In the genomic region with DNA sequence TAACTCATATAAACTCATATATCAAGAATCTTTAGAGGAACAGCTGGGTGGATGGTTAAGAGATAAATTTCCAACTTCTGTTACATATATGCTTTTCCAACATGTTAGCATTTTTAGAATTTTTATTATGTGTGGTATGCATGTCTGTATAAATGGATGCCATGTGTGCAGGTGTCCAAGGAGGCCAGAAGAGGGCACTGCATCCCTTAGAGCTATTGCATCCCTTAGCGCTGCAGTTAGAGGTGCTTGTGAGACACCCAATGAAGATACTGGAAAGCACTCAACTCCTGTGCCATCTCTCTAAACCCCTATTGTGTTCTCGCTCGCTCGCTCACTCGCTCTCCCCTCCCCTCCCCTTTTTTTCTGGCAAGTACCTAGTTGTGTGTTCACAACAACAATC, we compare ENCODE assay signal across 9 mouse cellular contexts. TPM values are rescaled to one million over a fixed set of nuclear protein-coding genes. Genes with fewer than 3 reads are reported as not detected.
A peak's percentile ranks its signal among the peaks of the same experiment; 100 is the strongest.
DNase-seq lines count a peak whose midpoint lies in the region; ATAC-seq and TF ChIP-seq lines count a peak whose summit lies in the region.
"Had no signal": no experiment of that assay in that cellular context is flagged by ENCODE, and none has a peak within 500 bp of the region (broad histone marks: within the 10 kb centered on the region; RNA-seq: fewer than 3 reads in every experiment).

No protein-coding gene starts in this region.

- H3K4me1 ChIP-seq in forebrain, embryonic 14.5 days (ENCODE audit: control insufficient read depth, insufficient read depth, low read length) = no peaks in the 10 kb centered on the region
- no peaks in the 10 kb centered on the region for H3K4me1 ChIP-seq in forebrain, embryonic 13.5 days
- H3K4me1 ChIP-seq in embryonic facial prominence, embryonic 11.5 days (ENCODE audit: control insufficient read depth, insufficient read depth, low read length) = no peaks in the 10 kb centered on the region
- H3K4me1 ChIP-seq in small intestine, adult 2 months (ENCODE audit: control insufficient read depth, insufficient read depth, insufficient read length, low read length) = no peaks in the 10 kb centered on the region
- no peaks in the 10 kb centered on the region; the same call in 1 of the 2 replicates for H3K4me1 ChIP-seq in hindbrain, embryonic 10.5 days (replicated peaks)
- H3K4me1 ChIP-seq: neural tube, embryonic 12.5 days had no signal

- no peak overlapping the region for H3K27ac ChIP-seq in forebrain, embryonic 14.5 days (ENCODE audit: low read depth, low read length)
- no peak overlapping the region for H3K27ac ChIP-seq in forebrain, embryonic 13.5 days
- H3K27ac ChIP-seq in embryonic facial prominence, embryonic 11.5 days (replicated peaks; ENCODE audit: low read depth, low read length) = no peak overlapping the region
- no peak overlapping the region for H3K27ac ChIP-seq in small intestine, adult 2 months (ENCODE audit: insufficient read depth, low read depth, low read length)
- H3K27ac ChIP-seq in hindbrain, embryonic 10.5 days = no peak overlapping the region
- H3K27ac ChIP-seq: neural tube, embryonic 12.5 days had no signal

- peak; percentile 60 for DNase-seq in forebrain, embryonic 14.5 days (ENCODE audit: low spot score)
- DNase-seq in right cerebral cortex, postnatal 10 days (ENCODE audit: low spot score in 2 of 2) = peak; percentile 40 to 41
- DNase-seq in right cerebral cortex, postnatal 25 days = no peak
- DNase-seq in embryonic facial prominence, embryonic 11.5 days (ENCODE audit: low spot score) = peak; percentile 52
- DNase-seq in urinary bladder, postnatal 25 days (ENCODE audit: low spot score) = no peak
- no peak for DNase-seq in hindbrain, embryonic 10.5 days (ENCODE audit: low spot score)

- no peak overlapping the region for H3K4me3 ChIP-seq in forebrain, embryonic 14.5 days (ENCODE audit: low read depth, low read length)
- H3K4me3 ChIP-seq in forebrain, embryonic 13.5 days = no peak overlapping the region
- no peak overlapping the region for H3K4me3 ChIP-seq in embryonic facial prominence, embryonic 11.5 days (ENCODE audit: low read depth, low read length)
- no peak overlapping the region for H3K4me3 ChIP-seq in small intestine, adult 2 months (ENCODE audit: low read depth, low read length)
- no peak overlapping the region for H3K4me3 ChIP-seq in hindbrain, embryonic 10.5 days
- H3K4me3 ChIP-seq: neural tube, embryonic 12.5 days had no signal

- TF ChIP-seq CTCF in small intestine, adult 2 months (IDR thresholded peaks at IDR 0.05; ENCODE audit: extremely low read depth, insufficient read length, insufficient replicate concordance, low read depth, low read length) = peak; percentile 46; the same call in 1 of the 2 replicates

- H3K4me2 ChIP-seq in forebrain, embryonic 14.5 days (ENCODE audit: low read length) = no peak overlapping the region
- no peak overlapping the region for H3K4me2 ChIP-seq in forebrain, embryonic 13.5 days
- no peak overlapping the region for H3K4me2 ChIP-seq in embryonic facial prominence, embryonic 11.5 days (ENCODE audit: low read depth, low read length)
- H3K4me2 ChIP-seq: neural tube, embryonic 12.5 days had no signal

- 0 out of 2 replicates have a peak, but pooled peaks cover 4% of the 10 kb centered on the region for H3K36me3 ChIP-seq in forebrain, embryonic 14.5 days (ENCODE audit: control insufficient read depth, insufficient read depth, low read length)
- peaks cover 7% of the 10 kb centered on the region; the same call in 1 of the 2 replicates for H3K36me3 ChIP-seq in forebrain, embryonic 13.5 days (ENCODE audit: poor library complexity, severe bottlenecking)
- H3K36me3 ChIP-seq in embryonic facial prominence, embryonic 11.5 days (replicated peaks; ENCODE audit: control insufficient read depth, insufficient read depth, low read depth, low read length) = no peaks in the 10 kb centered on the region
- no peaks in the 10 kb centered on the region for H3K36me3 ChIP-seq in small intestine, adult 2 months (ENCODE audit: control insufficient read depth, insufficient read depth, low read length)
- peaks cover 23% of the 10 kb centered on the region for H3K36me3 ChIP-seq in hindbrain, embryonic 10.5 days

- whole genome bisulfite sequencing in forebrain, embryonic 14.5 days = 32% methylated on average over 5 of the region's 5 CpGs
- 45% methylated on average over 5 of the region's 5 CpGs for WGBS in forebrain, embryonic 13.5 days
- WGBS in embryonic facial prominence, embryonic 11.5 days = 63% methylated on average over 5 of the region's 5 CpGs
- WGBS in small intestine, adult 2 months = 74% methylated on average over 5 of the region's 5 CpGs
- WGBS in hindbrain, embryonic 10.5 days = 66% methylated on average over 5 of the region's 5 CpGs

- H3K27me3 ChIP-seq in forebrain, embryonic 14.5 days (replicated peaks; ENCODE audit: control insufficient read depth, insufficient read depth, low read length) = no peaks in the 10 kb centered on the region
- no peaks in the 10 kb centered on the region for H3K27me3 ChIP-seq in forebrain, embryonic 13.5 days
- no peaks in the 10 kb centered on the region for H3K27me3 ChIP-seq in embryonic facial prominence, embryonic 11.5 days (ENCODE audit: control insufficient read depth, insufficient read depth, low read length)
- no peaks in the 10 kb centered on the region for H3K27me3 ChIP-seq in small intestine, adult 2 months (ENCODE audit: control insufficient read depth, insufficient read depth, low read length)
- no peaks in the 10 kb centered on the region for H3K27me3 ChIP-seq in hindbrain, embryonic 10.5 days (ENCODE audit: insufficient read depth, poor library complexity, severe bottlenecking)
- H3K27me3 ChIP-seq: neural tube, embryonic 12.5 days had no signal

- H3K9ac ChIP-seq in forebrain, embryonic 14.5 days (ENCODE audit: low read length) = no peak overlapping the region
- H3K9ac ChIP-seq in forebrain, embryonic 13.5 days = no peak overlapping the region
- no peak overlapping the region for H3K9ac ChIP-seq in embryonic facial prominence, embryonic 11.5 days (replicated peaks; ENCODE audit: low read length)
- H3K9ac ChIP-seq: neural tube, embryonic 12.5 days had no signal

- no peaks in the 10 kb centered on the region for H3K9me3 ChIP-seq in forebrain, embryonic 14.5 days (replicated peaks; ENCODE audit: control insufficient read depth, low read length)
- no peaks in the 10 kb centered on the region for H3K9me3 ChIP-seq in forebrain, embryonic 13.5 days (replicated peaks)
- H3K9me3 ChIP-seq in embryonic facial prominence, embryonic 11.5 days (replicated peaks; ENCODE audit: control insufficient read depth, low read length) = no peaks in the 10 kb centered on the region
- no peaks in the 10 kb centered on the region for H3K9me3 ChIP-seq in hindbrain, embryonic 10.5 days
- H3K9me3 ChIP-seq: neural tube, embryonic 12.5 days had no signal

- TF ChIP-seq POLR2A in small intestine, adult 2 months (IDR thresholded peaks at IDR 0.05; ENCODE audit: low read depth, low read length) = no peak

- ATAC-seq in forebrain, embryonic 14.5 days = no peak
- no peak for ATAC-seq in forebrain, embryonic 13.5 days
- ATAC-seq in embryonic facial prominence, embryonic 11.5 days (replicated peaks; ENCODE audit: insufficient number of reproducible peaks, low FRiP score, low TSS enrichment, low read depth) = no peak

RNA-seq across cellular contexts. Expression of a gene that starts 4.9 kb away (rescaled TPM):
- polyA plus RNA-seq in forebrain, embryonic 14.5 days (2014; fragmentation: Nextera tagmentation; extraction: Ambion mirVana) = 80.3 and 86.8 TPM in 2 replicates
- 80.4 and 88.6 TPM in 2 replicates for polyA plus RNA-seq in forebrain, embryonic 13.5 days (2015; fragmentation: Nextera tagmentation; extraction: Ambion mirVana)
- 81.0 and 82.7 TPM in 2 replicates for polyA plus RNA-seq in embryonic facial prominence, embryonic 11.5 days (2014; fragmentation: Nextera tagmentation; extraction: Ambion mirVana)
- polyA plus RNA-seq in small intestine, adult 2 months (2012; rRNA removed) = 4.7 and 10.7 TPM in 2 replicates
- 76.8 and 87.2 TPM in 2 replicates for polyA plus RNA-seq in hindbrain, embryonic 10.5 days (2016; fragmentation: Nextera tagmentation; extraction: Ambion mirVana)

RNA-seq across cellular contexts. Expression of a gene that starts 37.4 kb away (rescaled TPM):
- polyA plus RNA-seq in forebrain, embryonic 14.5 days (2014; fragmentation: Nextera tagmentation; extraction: Ambion mirVana) = 0.63 and 0.85 TPM in 2 replicates
- polyA plus RNA-seq in forebrain, embryonic 13.5 days (2015; fragmentation: Nextera tagmentation; extraction: Ambion mirVana) = 2.0 and 2.3 TPM in 2 replicates
- 2.2 and 3.0 TPM in 2 replicates for polyA plus RNA-seq in embryonic facial prominence, embryonic 11.5 days (2014; fragmentation: Nextera tagmentation; extraction: Ambion mirVana)
- polyA plus RNA-seq in small intestine, adult 2 months (2012; rRNA removed) = 0.93 and 1.5 TPM in 2 replicates
- 1.4 and 1.8 TPM in 2 replicates for polyA plus RNA-seq in hindbrain, embryonic 10.5 days (2016; fragmentation: Nextera tagmentation; extraction: Ambion mirVana)

RNA-seq across cellular contexts. Expression of a gene that starts 42.4 kb away (rescaled TPM):
- polyA plus RNA-seq in forebrain, embryonic 14.5 days (2014; fragmentation: Nextera tagmentation; extraction: Ambion mirVana) = 2.5 and 3.5 TPM in 2 replicates
- 4.2 and 4.6 TPM in 2 replicates for polyA plus RNA-seq in forebrain, embryonic 13.5 days (2015; fragmentation: Nextera tagmentation; extraction: Ambion mirVana)
- polyA plus RNA-seq in embryonic facial prominence, embryonic 11.5 days (2014; fragmentation: Nextera tagmentation; extraction: Ambion mirVana) = 2.8 and 3.4 TPM in 2 replicates
- polyA plus RNA-seq in small intestine, adult 2 months (2012; rRNA removed) = 0.13 and 0.83 TPM in 2 replicates
- polyA plus RNA-seq in hindbrain, embryonic 10.5 days (2016; fragmentation: Nextera tagmentation; extraction: Ambion mirVana) = 3.8 and 5.0 TPM in 2 replicates

RNA-seq across cellular contexts. Expression of a gene that starts 51.1 kb away (rescaled TPM):
- polyA plus RNA-seq in forebrain, embryonic 14.5 days (2014; fragmentation: Nextera tagmentation; extraction: Ambion mirVana) = 7.6 and 7.8 TPM in 2 replicates
- 9.9 and 10.7 TPM in 2 replicates for polyA plus RNA-seq in forebrain, embryonic 13.5 days (2015; fragmentation: Nextera tagmentation; extraction: Ambion mirVana)
- 13.3 and 15.7 TPM in 2 replicates for polyA plus RNA-seq in embryonic facial prominence, embryonic 11.5 days (2014; fragmentation: Nextera tagmentation; extraction: Ambion mirVana)
- polyA plus RNA-seq in small intestine, adult 2 months (2012; rRNA removed) = 0.57 and 1.2 TPM in 2 replicates
- 6.9 and 9.0 TPM in 2 replicates for polyA plus RNA-seq in hindbrain, embryonic 10.5 days (2016; fragmentation: Nextera tagmentation; extraction: Ambion mirVana)

RNA-seq across cellular contexts. Expression of a gene that starts 55.2 kb away (rescaled TPM):
- 278 and 301 TPM in 2 replicates for polyA plus RNA-seq in forebrain, embryonic 14.5 days (2014; fragmentation: Nextera tagmentation; extraction: Ambion mirVana)
- polyA plus RNA-seq in forebrain, embryonic 13.5 days (2015; fragmentation: Nextera tagmentation; extraction: Ambion mirVana) = 396 and 404 TPM in 2 replicates
- polyA plus RNA-seq in embryonic facial prominence, embryonic 11.5 days (2014; fragmentation: Nextera tagmentation; extraction: Ambion mirVana) = 309 and 334 TPM in 2 replicates
- 21.4 and 39.4 TPM in 2 replicates for polyA plus RNA-seq in small intestine, adult 2 months (2012; rRNA removed)
- polyA plus RNA-seq in hindbrain, embryonic 10.5 days (2016; fragmentation: Nextera tagmentation; extraction: Ambion mirVana) = 354 and 392 TPM in 2 replicates

Comparison
In these comparisons a context has a peak if more than half of its experiments do, and no peak if none do; other contexts are left out.
1. DNase-seq: peak in forebrain, embryonic 14.5 days (single experiment), right cerebral cortex, postnatal 10 days (2 of 2) and embryonic facial prominence, embryonic 11.5 days (single experiment); none in right cerebral cortex, postnatal 25 days (single experiment), urinary bladder, postnatal 25 days (single experiment) and hindbrain, embryonic 10.5 days (single experiment).